Mouse (Mus musculus): ENCODE measurements around the gene Pebp1. TPM values are rescaled to one million over a fixed set of nuclear protein-coding genes. Genes with fewer than 3 reads are reported as not detected.

Pebp1 gene
- polyA plus RNA-seq (2017; shearing (Covaris generic)) = 100 to 1,000 TPM; 223 to 230 TPM

GRCm38 (mm10) chr5:117286831-117287822 is at the start of gene Pebp1:
TSS of gene Pebp1 (minus strand) at chr5:117287625.

GRCm38 (mm10) chr5:117318741-117319629 is 31.6 kb upstream of the Pebp1 start, which contains the start of gene Vsig10:
TSS of gene Vsig10 (plus strand) at chr5:117319083.

Other genes with a start within 250 kb of the Pebp1 start
- 10 to 100 TPM; 69.9 to 75.1 TPM for gene Suds3, start 171.5 kb downstream of the Pebp1 start, polyA plus RNA-seq (2017; shearing (Covaris generic))
- 100 to 1,000 TPM in 1 of 2 experiments, 10 to 100 TPM in 1; 88.4 to 102 TPM for gene Taok3, start 167.5 kb downstream of the Pebp1 start, polyA plus RNA-seq (2017; shearing (Covaris generic))
- gene Vsig10, start 31.5 kb upstream of the Pebp1 start, polyA plus RNA-seq (2017; shearing (Covaris generic)) = 10 to 100 TPM in 1 of 2 experiments, 1 to 10 TPM in 1; 7.7 to 17.2 TPM
- gene Wsb2, start 69.7 kb upstream of the Pebp1 start, polyA plus RNA-seq (2017; shearing (Covaris generic)) = 10 to 100 TPM; 68.1 to 79.5 TPM
- gene Rfc5, start 101.4 kb upstream of the Pebp1 start, polyA plus RNA-seq (2017; shearing (Covaris generic)) = 10 to 100 TPM; 34.2 to 45.9 TPM
- gene Ksr2, start 126.4 kb upstream of the Pebp1 start, polyA plus RNA-seq (2017; shearing (Covaris generic)) = 1 to 10 TPM; 1.5 to 1.8 TPM